Mouse (Mus musculus): Measurements from ENCODE around the gene Actr3b. TPM values are rescaled to one million over a fixed set of nuclear protein-coding genes. Genes with fewer than 3 reads are reported as not detected.
"Not testable (repeated sequence)": the region's sequence is repeated elsewhere in the genome, so short reads cannot be mapped to it uniquely, and the experiment has no call there.

Gene Actr3b
- total RNA-seq, 2 experiments from 2014 or later, result 134 to 146 TPM

- peak in 1 of 2 experiments; percentile 79 for DNase-seq (ENCODE audit: low spot score in 2 of 2)
These were observed 14.4 kb downstream of the Actr3b start for GRCm38 (mm10) chr5:25773921-25774790.

- DNase-seq (ENCODE audit: low spot score in 2 of 2), result peak in 1 of 2 experiments; percentile 53
These were observed 31.8 kb downstream of the Actr3b start for GRCm38 (mm10) chr5:25791570-25791969.

GRCm38 (mm10) chr5:25797776-25798175 is 38.0 kb downstream of the Actr3b start:
- peak in 1 of 2 experiments; percentile 37 for DNase-seq (ENCODE audit: low spot score in 2 of 2)

- DNase-seq (ENCODE audit: low spot score in 2 of 2), result peak in 1 of 2 experiments; percentile 32
These were observed 41.1 kb downstream of the Actr3b start for GRCm38 (mm10) chr5:25800929-25801328.

GRCm38 (mm10) chr5:25801744-25802143 is 41.9 kb downstream of the Actr3b start:
- no peak for DNase-seq (ENCODE audit: low spot score in 2 of 2)

GRCm38 (mm10) chr5:25804569-25804968 is 44.8 kb downstream of the Actr3b start:
- no peak for DNase-seq (ENCODE audit: low spot score in 2 of 2)

- DNase-seq (ENCODE audit: low spot score in 2 of 2), result no peak
These were observed 53.1 kb downstream of the Actr3b start for GRCm38 (mm10) chr5:25812922-25813321.

GRCm38 (mm10) chr5:25829308-25830094 is 69.7 kb downstream of the Actr3b start:
- no peak for DNase-seq (ENCODE audit: low spot score in 2 of 2)

GRCm38 (mm10) chr5:25830802-25831201 is 71.0 kb downstream of the Actr3b start:
- DNase-seq (ENCODE audit: low spot score in 2 of 2), result no peak

GRCm38 (mm10) chr5:25831624-25832023 is 71.8 kb downstream of the Actr3b start:
- peak; percentile 51 to 81 for DNase-seq (ENCODE audit: low spot score in 2 of 2)

- peak in 1 of 2 experiments; percentile 64 for DNase-seq (ENCODE audit: low spot score in 2 of 2)
These were observed 79.6 kb downstream of the Actr3b start for GRCm38 (mm10) chr5:25839400-25839799.

- DNase-seq (ENCODE audit: low spot score in 2 of 2), result no peak
These were observed 86.8 kb downstream of the Actr3b start for GRCm38 (mm10) chr5:25846558-25846957.

GRCm38 (mm10) chr5:25847154-25847553 is 87.4 kb downstream of the Actr3b start:
- DNase-seq (ENCODE audit: low spot score in 2 of 2), result peak in 1 of 2 experiments; percentile 51

- DNase-seq (ENCODE audit: low spot score in 2 of 2), result peak; percentile 43 to 68
These were observed 88.3 kb downstream of the Actr3b start for GRCm38 (mm10) chr5:25848058-25848457.

- DNase-seq (ENCODE audit: low spot score in 2 of 2), result no peak
These were observed 106.4 kb downstream of the Actr3b start for GRCm38 (mm10) chr5:25866201-25866600.

GRCm38 (mm10) chr5:25869880-25870279 is 110.1 kb downstream of the Actr3b start:
- no peak for DNase-seq (ENCODE audit: low spot score in 2 of 2)

- DNase-seq (ENCODE audit: low spot score in 2 of 2), result no peak
These were observed 110.8 kb downstream of the Actr3b start for GRCm38 (mm10) chr5:25870632-25871031.

GRCm38 (mm10) chr5:25871342-25872023 is 111.7 kb downstream of the Actr3b start:
- no peak for DNase-seq (ENCODE audit: low spot score in 2 of 2)

- DNase-seq (ENCODE audit: low spot score in 2 of 2), result no peak
These were observed 113.2 kb downstream of the Actr3b start for GRCm38 (mm10) chr5:25873046-25873445.

GRCm38 (mm10) chr5:25875927-25876326 is 116.1 kb downstream of the Actr3b start:
- not testable (repeated sequence) for DNase-seq (ENCODE audit: low spot score in 2 of 2)

- no peak for DNase-seq (ENCODE audit: low spot score in 2 of 2)
These were observed 117.5 kb downstream of the Actr3b start for GRCm38 (mm10) chr5:25877281-25877680.

Measured in layer of hippocampus, adult 18-20 months (tissue).